ENCODE assay signal across 8 mouse cellular contexts in the genomic region with DNA sequence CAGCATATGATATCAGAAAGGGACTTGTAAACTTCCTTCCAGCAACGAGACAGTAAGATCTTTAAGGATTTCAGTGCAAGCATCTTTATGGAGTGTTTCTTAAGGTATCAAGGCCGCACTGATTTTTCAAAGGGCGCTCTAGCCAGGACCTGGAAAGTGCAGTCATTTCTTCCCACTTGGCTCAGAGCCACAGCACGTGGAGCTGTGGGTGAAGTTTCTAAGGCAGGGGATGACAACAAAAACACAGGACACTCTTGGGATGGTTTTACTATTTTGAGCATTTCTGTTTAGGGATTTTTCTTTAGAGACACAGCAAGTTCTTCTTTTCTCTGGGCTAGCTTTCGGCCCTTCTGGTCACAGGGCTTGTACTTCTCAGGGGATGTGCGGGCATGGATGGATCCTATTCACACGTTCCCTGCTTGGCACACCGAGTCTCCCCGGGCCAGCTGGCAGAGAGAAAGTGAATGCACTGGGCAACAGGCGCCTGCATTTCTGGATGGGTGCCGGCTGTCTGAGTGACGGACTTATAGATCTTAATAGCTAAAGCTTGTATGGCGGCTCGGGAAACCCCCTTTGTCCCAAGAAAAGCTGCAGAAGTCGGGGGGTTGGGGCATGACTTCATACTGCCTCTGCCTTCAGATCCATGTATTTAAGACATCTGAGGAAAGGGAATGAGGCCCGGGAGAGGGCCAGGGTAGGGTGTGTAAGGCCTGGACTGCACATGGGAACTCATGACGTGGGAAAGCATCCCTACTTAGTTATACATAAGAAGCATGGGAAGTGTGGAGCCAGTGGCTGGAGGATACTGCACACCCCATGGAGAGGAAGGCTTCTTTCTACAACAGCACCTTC.
DNase-seq lines count a peak whose midpoint lies in the region; ATAC-seq lines count a peak whose summit lies in the region.
"Had no signal": no experiment of that assay in that cellular context is flagged by ENCODE, and none has a peak within 500 bp of the region (broad histone marks: within the 10 kb centered on the region; RNA-seq: fewer than 3 reads in every experiment).

No protein-coding gene starts in this region.

- no peaks in the 10 kb centered on the region for H3K36me3 ChIP-seq in hindbrain, embryonic 16.5 days (ENCODE audit: control insufficient read depth, insufficient read depth, low read length)

- H3K4me1 ChIP-seq in hindbrain, embryonic 16.5 days (ENCODE audit: control insufficient read depth, insufficient read depth, low read depth, low read length) = peaks cover 40% of the 10 kb centered on the region

- intact Hi-C loops in left cerebral cortex, postnatal 14 days (cut with DNase I) = loop anchor here (10.0 kb wide), 3 partner anchors 271 to 1239 kb away; no protein-coding TSS in a partner anchor
- intact Hi-C loops in left cerebral cortex, postnatal 36 days (cut with DNase I) = loop anchor here (10.0 kb wide), 1 partner anchor 1239 kb away; no protein-coding TSS in a partner anchor

- H3K27ac ChIP-seq in hindbrain, embryonic 16.5 days (ENCODE audit: low read depth, low read length) = no peak overlapping the region; the same call in 1 of the 2 replicates

- 39% methylated on average over 17 of the region's 17 CpGs for WGBS in hindbrain, embryonic 16.5 days

- no peak overlapping the region for H3K9ac ChIP-seq in hindbrain, embryonic 16.5 days (ENCODE audit: low read depth, low read length)

- no peaks in the 10 kb centered on the region for H3K27me3 ChIP-seq in hindbrain, embryonic 16.5 days (replicated peaks; ENCODE audit: control insufficient read depth, insufficient read depth, low read length)

- H3K4me3 ChIP-seq in hindbrain, embryonic 16.5 days (ENCODE audit: low read length) = no peak overlapping the region

- no peaks in the 10 kb centered on the region for H3K9me3 ChIP-seq in hindbrain, embryonic 16.5 days (ENCODE audit: control insufficient read depth, low read length)

- DNase-seq in left cerebral cortex, postnatal 14 days (ENCODE audit: low spot score in 2 of 2) = peak; percentile 37 to 42
- DNase-seq in left cerebral cortex, postnatal 36 days (ENCODE audit: low spot score in 2 of 2) = no peak
- peak; percentile 61 for DNase-seq in cerebellum, adult 11 months
- peak; percentile 42 to 75 for DNase-seq in cerebellum, postnatal 4 days (ENCODE audit: low spot score in 2 of 2)
- no peak for DNase-seq in embryo, embryonic 10.5 days (ENCODE audit: low spot score)
- no peak for DNase-seq in urinary bladder, postnatal 4 days (ENCODE audit: low spot score in 2 of 2)
- DNase-seq: kidney, postnatal 4 days had no signal

- peak; percentile 50; the same call in 1 of the 2 replicates for ATAC-seq in hindbrain, embryonic 16.5 days

- no peak overlapping the region for H3K4me2 ChIP-seq in hindbrain, embryonic 16.5 days (ENCODE audit: low read length)

Comparison
In these comparisons a context has a peak if more than half of its experiments do, and no peak if none do; other contexts are left out.
1. DNase-seq: peak in left cerebral cortex, postnatal 14 days (2 of 2), cerebellum, adult 11 months (single experiment) and cerebellum, postnatal 4 days (2 of 2); none in left cerebral cortex, postnatal 36 days (0 of 2), embryo, embryonic 10.5 days (single experiment) and urinary bladder, postnatal 4 days (0 of 2).